Mouse (Mus musculus): ENCODE measurements around the gene Tiparp.

Gene Tiparp

DNA sequence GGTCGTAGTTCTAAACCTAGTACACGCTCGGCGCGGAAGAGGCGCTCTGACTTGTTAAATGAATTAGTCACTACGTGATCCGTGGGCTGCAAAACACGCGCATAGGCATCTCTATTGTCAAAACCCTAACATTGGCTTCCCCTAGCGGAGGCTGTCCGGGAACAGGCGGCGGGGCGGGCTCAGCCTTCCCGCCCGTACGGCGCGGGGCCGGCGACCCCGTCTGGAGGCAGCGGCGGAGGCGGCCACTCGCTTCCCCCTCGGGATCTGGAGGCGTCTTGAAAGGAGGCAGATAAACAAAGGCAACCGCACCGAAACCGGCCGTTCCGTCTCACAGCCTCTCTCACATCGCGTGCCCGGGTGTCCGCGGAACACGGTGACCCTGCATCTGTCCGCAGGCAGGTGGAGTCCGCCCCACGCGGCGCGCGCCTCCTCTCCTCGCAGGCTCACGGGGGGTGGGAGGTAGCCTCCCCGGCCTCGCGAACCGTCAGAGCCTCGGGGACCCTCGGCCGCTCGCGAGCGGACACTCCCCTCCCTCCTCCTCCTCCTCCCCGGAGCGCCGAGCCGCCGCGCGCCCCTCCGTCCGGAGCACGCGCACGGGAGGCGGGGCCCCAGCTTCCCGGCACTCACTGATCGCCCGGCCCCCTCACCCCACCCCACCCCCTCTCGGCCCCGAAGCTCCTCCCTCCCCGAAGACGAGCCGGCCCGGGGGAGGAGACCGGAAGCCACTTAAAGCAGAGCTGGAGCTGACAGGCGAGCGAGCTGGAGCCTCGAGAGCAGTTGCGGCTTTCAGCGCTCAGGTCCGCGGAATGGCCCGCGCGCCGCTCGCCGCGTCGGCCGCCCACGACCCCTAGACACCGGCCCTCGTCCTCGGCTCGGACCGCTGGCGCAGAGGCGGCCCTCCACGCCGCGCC is at the start of gene Tiparp:
TSS of gene Tiparp (plus strand) at position 720 of the 911 bp plus-strand sequence.
- peak; percentile 91 for DNase-seq (ENCODE audit: low read depth, low spot score)

DNA sequence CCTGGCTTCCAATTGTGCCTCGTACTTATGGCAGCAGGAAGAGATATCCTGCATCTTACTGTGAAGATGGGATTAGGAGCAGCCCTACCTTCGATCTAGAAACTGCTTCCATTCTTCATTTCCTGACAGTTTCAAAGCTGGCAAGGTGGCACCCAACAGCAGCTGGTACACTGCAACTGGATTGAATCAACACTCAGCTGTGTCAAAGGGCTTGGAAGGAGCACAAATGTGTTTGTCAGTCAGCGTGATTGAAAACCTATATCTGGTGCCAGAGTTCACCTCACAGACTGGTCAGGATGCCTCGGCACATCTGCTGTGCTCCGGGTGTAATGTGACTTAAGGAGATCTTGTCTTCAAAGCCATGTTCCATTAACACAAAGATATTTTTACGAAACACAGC is 47.5 kb upstream of the Tiparp start:
- no peak for DNase-seq (ENCODE audit: low read depth, low spot score)

DNA sequence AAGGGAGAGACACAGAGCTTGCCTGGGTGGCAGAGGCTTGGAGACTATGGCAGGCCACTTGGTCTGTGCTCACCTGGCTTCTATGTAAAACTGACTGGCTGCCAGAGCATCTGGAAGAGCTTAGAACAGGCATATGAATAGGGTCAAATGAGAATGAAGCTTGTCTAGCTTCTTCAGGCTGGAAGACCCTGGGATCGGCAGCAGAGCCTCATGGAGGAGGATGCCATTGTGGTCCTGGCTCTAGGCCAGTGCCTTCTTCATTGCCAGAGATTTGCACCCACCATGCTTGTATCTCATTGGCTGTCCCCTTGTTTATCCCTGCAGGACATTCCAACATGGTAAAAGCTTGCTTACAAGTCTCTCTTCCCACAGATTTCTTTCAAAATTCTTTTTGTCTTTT is 45.9 kb upstream of the Tiparp start:
- DNase-seq (ENCODE audit: low read depth, low spot score), result peak; percentile 41

DNA sequence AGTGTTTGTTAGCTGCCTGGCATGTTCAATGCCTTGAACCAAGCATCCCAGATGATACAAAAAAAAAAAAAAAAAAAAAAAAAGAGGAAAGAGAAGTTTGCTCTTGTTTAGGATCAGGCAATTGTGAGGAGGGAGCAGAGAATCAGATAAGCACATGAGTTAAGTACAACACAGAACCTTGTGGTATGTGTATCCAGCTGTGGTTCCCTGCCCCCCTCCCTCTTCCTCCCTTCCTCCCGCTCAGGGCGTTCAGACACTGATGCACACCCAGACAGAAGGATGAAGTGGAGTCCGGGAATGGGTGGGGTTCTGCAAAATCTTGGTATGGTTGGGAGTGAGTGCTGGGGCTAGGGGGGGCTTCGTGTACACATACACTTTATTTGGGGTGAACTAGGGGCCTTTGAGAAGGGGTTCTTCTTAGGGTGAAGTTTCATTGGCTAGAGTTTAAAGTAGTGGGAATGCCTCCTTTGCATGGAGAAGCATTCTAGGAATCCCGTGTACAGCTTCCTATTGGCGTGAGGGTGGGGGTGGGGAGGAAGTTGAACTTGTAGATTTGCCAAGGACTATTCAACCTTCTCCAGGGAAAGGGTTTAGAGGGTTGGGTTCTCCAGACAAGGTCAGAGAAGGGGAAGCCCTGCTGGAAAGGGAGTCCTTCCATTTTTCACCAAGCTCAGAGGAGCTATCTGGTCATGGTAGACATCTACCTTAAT is 45.4 kb upstream of the Tiparp start:
- DNase-seq (ENCODE audit: low read depth, low spot score), result peak; percentile 89

DNA sequence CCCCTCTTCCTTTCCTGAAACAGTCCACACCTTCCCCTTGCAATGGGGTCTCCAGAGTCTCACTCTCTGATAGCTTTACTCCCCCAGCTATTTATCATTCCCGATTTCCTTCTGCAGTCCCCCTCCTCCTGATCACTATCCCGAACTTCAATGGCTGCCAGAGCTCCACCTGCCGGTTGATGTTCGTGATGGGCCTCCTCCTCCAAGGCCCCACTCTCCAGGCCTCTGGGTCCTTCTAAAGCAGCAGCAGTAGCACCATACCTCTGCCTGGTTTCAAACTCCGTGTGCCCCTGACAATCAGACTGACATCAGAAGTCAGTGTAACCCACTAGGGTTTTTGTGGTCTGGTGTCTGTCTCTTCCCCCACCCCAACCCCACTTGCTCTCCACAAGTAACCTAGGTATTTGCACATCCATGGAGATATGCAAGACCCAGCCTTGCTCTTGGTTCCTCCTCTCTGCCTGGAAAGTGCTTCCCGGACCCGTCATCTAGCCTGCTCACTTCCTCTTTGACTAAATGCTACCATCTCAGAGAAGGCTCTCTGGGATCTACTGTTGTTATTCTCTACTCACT is 44.0 kb upstream of the Tiparp start:
- peak; percentile 73 for DNase-seq (ENCODE audit: low read depth, low spot score)

DNA sequence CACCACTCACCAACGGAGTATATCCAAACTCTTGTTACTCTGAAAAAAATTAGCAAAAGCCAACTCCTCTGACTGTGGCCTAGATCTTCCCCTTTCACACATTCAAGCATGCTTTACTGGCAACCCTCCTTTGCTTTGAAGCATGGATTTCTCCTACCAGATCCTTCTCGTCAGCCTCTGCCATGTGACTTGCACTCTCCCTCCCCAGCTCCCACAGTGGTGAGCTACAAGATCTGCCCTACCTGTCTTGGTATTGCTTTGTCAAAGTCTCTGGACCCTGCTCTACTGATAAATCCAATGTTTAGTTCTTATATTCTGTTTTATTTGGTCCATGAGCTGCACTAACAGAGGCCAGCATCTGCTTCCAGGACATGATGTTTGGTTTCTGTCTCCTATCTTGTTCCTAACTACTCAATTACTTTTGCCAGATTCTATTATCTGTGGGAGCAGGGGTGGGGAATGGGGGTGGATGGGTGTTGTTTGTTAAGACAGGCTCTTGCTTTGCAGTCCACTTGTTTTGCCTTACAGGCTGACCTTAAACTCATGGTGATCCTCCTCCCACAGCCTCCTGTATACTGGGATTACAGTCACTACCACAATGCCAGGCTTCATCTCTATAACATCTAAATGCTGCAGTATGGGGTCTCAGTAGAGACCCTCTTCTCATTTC is 40.7 kb upstream of the Tiparp start:
- no peak for DNase-seq (ENCODE audit: low read depth, low spot score)

DNA sequence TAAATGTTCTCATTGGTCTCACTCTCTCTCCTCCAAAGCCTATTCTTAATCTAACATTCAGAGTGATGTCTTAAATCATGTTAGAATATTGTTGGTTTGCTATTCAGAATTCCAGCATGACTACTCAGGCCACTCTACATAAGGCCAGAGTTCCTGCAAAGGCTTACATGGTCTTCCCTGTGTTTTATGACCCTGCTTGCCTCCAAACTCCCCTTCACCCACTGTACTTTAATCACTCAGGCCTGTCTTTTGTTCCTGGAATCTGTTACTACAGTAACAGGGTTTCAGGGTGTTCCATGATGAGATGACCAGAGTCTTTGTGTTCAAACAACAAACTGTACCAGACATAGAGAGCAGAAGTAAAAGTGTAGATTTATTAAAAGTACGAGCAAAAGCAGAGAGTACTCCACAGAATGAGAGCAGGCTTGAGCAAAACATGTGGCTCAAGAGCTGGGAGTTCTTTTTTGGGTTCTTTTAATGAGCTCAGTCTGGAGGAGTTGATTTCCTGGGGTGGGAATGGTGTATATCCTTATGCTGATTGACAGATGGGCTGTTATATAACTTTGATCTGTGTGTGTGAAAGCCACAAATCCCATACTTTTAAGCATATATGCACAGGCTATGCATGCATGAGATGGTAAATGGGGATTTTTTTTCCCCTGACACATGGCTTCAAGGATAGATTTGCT is 39.5 kb upstream of the Tiparp start:
- DNase-seq (ENCODE audit: low read depth, low spot score), result no peak

DNA sequence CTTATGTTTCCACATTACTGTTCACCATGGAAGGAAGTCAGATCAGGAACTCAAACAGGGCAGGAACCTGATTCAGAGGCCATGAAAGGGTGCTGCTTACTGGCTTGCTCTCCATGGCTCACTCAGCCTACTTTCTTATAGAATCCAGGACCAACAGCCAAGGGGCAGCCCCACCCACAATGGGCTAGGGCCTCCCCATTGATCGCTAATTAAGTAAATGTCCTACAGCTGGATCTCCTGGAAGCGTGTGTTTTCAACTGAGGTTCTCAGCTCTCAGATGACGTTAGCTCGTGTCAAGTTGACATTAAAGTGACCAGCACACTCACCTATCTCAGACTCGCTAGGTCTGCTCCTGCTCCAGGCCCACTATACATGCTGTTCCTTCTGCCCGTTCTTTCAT is 38.6 kb upstream of the Tiparp start:
- peak; percentile 13 for DNase-seq (ENCODE audit: low read depth, low spot score)

DNA sequence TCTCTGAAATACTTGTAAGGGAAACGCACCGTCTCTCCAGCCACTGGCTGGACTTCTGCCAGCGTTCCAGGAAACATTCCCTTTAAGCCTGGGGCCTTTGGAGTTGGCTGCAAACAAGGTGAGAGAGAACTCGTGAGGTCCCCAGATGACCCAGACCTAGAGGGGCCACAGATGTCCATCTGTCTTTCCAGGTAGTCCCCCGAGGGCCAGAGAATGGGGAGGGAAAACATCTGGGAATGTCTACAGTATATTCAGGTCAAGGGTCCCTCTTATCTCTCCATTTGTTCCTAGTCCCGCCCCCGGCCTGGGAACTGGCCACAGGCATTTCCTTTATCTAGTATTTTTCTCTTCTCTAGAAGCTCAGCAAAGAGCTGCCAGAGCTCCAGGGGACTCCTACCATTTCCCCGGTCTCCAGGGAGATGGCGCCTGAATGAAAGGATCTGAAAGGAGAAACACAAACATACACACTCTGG is 33.9 kb upstream of the Tiparp start:
- DNase-seq (ENCODE audit: low read depth, low spot score), result no peak

DNA sequence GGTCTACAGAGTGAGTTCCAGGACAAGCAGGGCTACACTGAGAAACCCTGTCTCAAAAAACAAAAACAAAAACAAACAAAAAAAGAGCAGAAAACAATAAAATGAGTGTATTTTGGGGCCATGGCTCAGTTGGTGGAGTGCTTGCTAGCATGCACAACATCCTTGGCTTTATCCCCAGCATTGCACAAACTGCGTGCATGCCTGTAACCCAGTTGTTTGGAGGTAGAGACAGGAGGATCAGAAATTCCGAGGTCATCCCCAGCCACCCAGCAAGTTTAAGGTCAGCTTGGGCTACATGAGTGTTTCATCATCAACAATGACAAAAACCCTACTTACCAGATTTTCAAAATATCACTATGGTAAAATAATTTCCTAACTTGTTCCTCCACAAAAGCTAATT is 20.4 kb upstream of the Tiparp start:
- DNase-seq (ENCODE audit: low read depth, low spot score), result no peak

DNA sequence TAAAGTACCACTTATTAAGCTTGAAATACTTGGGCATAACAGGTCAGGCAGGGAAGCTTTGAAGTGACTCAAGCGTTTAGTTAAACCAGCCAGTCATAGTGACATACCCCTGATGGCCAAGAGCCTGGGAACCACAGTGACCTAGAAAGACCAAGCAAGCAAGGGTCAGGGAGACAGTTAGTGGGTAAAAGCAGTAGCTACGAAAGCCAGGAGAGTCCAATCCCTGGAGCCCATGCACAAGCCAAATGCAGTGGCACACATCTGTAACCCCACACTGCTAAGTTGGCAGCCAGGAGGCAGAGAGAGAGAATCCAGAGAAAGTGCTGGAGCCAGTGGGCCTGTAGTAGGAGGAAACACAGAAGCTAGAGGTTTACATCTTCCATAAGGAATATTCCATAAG is 17.6 kb upstream of the Tiparp start:
- DNase-seq (ENCODE audit: low read depth, low spot score), result no peak

DNA sequence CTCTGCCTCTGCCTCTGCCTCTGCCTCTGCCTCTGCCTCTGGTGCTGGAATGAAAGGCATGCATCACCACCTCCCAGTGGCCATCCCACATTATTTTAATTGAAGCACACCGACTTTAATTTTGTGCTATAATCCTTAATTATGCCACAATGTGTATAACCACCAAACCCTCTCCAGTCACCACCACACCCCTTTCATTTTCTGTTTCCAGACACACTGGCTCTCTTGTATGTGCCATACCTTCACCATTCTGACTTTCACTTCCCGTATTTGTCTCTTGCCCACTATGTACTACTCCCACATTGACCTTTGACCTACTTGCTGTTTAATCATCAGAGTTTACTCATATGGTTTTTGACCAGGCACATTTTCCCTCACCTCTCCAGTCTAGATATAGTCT is 12.5 kb upstream of the Tiparp start:
- no peak for DNase-seq (ENCODE audit: low read depth, low spot score)

DNA sequence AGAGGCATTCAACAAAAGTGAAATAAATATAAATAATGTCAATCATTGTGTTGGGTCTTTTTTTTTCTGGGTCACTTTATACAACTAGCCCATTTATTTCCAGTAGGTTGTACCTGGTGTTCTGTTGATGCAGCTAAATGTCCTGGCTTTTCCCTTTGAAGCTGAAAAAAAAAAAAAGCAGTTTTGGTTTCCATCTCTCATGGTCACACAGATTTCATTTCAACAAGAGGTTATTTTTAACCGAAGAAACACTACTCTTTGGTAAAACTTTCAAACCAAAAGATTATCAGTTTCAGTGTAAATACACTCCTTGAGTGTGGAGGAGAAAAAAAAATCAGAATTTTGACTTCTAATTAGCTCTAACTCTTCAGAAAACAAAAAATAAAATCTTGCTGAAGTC is 11.7 kb upstream of the Tiparp start:
- DNase-seq (ENCODE audit: low read depth, low spot score), result no peak

DNA sequence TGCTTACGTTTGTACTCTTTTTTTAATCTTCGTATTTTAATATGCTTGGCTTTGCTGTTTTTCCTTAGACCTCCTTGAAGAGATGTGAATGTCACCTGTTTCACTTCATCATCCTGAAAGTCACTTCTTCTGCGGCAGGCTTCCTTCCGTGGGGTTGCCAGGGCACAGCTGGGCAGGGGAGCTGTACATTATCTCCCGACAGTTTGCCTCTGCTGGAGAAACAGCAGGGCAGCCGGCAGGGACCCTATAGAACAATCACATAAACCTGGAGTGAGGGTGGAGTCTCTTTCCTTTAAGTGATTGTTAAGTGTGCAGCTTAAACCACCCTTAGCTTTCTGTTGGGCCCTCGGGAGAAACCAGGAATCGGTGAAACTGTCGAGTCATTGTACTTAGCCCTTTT is 11.1 kb upstream of the Tiparp start:
- peak; percentile 57 for DNase-seq (ENCODE audit: low read depth, low spot score)

DNA sequence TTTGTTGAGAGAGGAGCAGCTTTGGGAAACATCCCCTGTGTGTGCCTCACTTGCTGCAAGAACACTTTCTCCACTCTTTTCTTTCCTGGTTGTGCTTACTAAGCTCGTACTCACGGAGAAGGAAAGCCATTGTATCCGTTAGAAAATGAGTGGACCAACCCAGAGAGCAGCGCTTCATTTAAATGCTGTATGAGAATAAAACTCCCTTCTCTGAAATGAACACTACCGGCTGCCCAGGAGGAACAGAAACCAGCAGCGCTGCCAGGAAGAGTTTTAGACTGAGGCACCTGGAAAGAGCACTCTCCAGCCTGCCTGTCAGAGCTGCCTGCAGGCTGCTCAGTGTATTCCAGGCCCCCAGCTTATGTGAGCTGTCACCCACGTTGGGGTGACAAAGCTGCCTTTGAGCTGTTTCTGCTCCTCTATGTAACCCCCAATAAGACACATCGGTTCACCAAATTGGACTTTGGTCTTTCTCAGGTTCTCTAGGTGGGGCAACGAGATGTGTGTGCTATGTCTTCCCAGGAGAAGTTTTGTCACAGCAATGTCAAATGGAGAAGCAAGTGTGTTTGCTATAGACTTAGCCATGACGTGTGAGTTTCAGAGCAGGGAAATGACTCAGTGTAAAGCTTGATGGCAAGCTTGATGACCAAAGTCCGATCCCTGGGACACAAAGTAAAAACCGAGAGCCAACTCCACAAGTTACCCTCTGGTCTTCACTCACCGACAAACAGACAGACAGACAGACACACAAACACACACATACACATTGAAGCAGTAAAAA is 10.3 kb upstream of the Tiparp start:
- no peak for DNase-seq (ENCODE audit: low read depth, low spot score)

DNA sequence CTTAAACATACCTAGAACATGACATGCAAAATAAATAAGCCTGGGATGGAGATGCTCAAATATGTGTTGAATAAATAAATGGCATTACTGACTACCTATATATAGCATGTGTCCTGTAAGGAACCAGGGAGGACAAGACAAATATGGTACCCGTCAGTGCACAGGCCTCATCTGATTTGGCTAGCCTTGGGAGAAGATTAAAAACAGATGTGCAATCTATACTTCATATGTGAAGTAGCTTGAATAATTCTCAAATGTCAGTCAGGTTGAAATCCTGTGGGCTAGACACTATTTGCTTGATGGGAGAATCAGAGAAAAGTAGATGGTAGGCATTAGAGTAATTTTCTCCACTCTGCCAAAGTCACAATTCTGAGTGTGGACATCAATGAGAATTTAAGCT is 6.8 kb upstream of the Tiparp start:
- DNase-seq (ENCODE audit: low read depth, low spot score), result no peak

DNA sequence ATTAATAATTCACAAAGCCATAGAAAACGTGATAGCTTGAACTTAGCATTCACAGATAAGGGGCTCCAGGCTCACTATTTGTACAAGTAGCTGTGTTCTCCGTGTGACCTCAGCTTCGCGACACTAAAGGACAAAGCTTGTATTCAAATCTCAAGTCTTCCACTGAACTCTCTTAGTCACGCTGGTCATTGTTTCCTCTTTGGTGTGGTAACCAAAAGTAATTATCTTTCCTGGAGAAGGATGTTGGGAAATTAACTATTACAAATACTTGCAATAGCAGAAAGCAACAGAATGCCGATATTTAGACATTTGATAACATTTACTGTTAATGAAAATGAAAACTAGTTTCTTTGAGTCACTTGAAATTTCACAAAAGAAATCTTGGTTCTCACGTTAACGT is 4.8 kb upstream of the Tiparp start:
- DNase-seq (ENCODE audit: low read depth, low spot score), result no peak

DNA sequence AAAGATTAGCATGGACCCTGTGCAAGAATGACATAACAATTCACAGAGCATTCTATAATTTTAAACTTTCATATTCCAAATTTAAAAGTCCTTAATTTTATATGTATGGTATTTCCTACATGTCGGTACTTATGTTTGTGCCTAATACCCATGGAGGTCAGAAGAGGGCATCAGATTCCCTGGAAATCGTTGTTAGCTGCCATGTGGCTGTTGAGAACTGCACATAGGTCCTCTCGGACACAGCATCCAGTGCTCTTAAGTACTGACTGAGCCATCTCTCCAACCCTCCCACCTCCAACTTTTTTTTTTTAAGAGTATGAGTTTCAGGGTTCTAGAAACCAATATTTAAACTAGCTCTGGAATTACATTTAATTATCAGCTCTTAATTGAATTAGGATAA is 2.5 kb upstream of the Tiparp start:
- DNase-seq (ENCODE audit: low read depth, low spot score), result peak; percentile 63

DNA sequence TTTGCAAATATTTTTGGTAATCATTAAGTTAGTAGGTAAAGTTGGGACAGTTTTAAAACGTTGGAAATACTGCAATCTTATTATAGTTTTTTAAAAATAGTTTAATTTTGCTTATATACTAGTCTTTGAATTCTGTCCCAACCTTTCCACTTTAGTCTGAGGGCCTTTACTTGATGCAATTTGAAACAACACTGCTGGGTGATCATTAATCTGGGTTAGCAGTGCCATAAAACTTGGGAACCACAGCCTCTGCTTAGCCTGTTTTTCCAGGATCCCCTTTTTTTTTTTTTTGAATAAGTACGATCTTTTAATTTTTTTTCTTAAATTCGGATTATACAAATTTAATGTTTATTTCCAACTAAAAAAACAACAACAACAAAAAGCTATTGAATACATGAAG is 1.0 kb upstream of the Tiparp start:
- DNase-seq (ENCODE audit: low read depth, low spot score), result no peak

DNA sequence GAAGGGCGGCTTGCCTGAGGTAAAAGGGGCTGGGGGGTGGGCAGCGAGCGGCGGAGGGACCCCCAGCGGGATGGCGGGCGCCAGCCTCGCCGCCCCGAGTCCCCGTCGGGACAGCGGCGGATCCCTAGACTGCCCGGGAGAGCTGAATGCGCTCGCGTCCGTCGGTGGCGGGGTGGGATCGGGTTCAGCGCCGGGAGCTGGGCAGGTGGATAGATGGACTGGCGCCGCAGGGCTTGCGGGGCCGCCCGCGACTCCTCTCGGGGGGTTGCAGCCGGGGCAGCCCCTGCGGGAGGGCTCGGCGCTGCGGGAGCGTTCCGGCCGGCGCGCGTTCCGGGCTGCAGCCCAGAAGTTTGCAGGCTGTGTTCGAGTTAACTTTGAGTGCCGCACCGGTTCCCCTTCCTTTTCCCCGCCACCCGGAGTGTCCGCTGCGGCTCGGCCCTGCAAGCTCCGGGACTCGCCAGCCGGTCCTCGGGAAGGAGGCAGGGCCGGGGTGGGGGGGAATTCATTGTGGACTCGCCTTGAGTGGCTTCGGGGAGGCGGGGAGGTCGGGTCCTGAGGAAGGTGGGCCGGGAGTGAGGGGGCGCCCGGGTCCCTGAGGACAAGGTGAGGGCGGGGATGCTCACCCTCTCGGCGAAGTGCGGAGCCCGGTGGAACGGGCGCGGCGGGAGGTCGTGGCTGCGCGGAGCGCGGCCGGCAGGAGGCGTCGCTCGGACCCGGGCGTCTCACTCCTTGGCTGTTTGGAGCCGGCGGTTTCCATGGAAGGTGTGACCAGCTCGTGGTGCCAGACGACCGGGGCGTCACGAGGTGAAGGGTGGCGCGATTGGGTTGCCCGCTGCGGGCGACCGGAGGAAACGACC is 632 bp downstream of the Tiparp start:
- peak; percentile 84 for DNase-seq (ENCODE audit: low read depth, low spot score)

All from ES-CJ7 (cell line).